Mouse (Mus musculus) bone marrow macrophage, adult 2 months (primary cell): ENCODE data around the gene Aptx.

Experiments used
- CTCF ChIP-seq: IDR thresholded peaks from 2 replicates; pipeline ENCODE4 v1.5.1; 2012; ENCODE audit warnings: low read depth, mild to moderate bottlenecking, low read length, moderate library complexity
- POLR2A ChIP-seq: IDR thresholded peaks from 2 replicates; pipeline ENCODE4 v1.6.1; 2012; ENCODE audit warnings: mild to moderate bottlenecking, low read depth, low read length, borderline replicate concordance

GRCm38 (mm10) chr4:40722011-40722666 is 19.1 kb upstream of the Aptx start, which contains the start of gene Dnaja1:
- TF ChIP-seq CTCF = no peak
- TF ChIP-seq POLR2A = 0 out of 2 replicates have a peak, but pooled peaks have one; percentile 62
